Mouse (Mus musculus): ENCODE measurements at regions not wholly inside any gene's neighbourhood (a gene's known extent, or its start where the extent isn't known, plus 50 kb on each side); places are given as distances from the start of the nearest gene placed in this dataset.

DNA sequence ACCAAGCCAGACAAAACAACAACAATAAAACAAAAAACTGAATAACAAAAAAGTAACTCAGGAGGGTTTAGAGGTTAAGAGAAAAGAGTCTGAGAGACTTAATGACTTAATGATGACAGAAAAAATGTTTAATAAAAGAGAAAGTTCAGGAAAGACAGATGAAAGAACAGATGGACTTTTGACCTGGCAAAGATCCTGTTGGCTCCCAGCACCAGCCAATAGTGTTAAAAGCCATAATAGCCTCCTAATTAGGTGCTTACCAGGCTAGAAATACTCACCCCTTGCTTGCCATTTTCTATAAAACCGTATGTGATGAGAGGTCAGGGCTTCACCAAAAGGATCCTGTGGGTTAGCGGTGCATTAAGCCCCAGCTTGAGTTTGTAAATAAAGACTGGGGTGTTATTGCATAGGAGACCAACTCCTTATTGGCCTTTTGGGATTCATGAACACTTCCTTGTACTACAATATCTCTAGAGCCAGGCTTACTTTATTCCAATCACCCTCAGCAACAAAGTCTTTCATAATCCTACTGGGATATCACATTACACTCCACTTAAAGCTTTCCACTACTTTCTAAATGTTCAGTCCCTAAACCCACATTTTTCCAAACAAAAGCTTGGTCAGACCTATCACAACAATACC, 282.1 kb upstream of the Rasa1 start:
- DNase-seq, result no peak

DNA sequence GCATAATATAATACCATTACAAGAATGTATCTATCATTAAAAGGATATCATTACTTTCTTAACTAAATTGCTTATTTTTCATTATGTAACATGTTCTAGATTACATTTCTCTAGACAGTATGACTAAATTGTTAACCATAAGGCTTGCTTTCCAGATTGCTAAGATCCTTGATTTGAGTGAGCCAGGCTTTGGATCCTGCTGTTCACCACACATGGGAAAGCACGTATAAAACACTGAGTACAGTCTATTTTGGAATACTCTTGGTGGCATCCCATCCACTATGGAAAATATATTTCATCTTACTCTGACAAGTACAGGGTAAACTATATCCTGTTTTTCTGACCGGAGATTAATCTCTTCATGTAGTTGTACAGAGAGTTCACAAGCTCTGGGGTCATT, 268.9 kb upstream of the Rasa1 start:
- DNase-seq, result no peak

DNA sequence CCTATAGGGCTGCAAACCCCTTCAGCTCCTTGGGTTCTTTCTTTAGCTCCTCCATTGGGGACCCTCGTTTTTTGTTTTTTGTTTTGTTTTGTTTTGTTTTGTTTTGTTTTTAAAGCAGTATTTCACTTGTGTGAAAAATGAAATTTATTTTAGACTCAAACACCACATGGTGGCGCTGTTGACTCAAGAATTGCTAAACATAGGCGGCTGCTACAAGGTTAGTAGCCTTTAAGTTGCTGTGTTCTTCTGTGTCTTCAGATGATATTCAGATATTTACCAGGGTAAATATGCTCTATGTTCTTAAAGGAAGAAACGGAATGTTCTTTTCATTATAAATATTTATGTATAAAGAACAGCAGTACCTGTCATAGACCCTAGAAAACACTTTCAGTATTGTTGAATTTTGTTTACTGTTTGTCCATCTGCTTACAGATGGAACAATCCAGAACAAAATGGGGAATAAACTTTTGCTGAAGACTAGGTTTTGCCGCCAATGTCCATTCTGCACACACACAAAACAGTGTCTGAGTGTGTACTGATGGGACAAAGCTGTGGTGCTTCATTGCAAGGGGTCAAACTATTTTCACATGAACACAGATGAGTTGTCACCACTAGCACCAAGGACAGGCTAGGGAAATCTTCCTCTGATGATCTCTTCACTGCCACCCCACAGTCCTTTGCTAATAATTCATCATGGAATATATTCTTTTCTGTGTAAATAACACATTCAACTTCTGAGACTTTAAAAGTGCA, 267.3 kb upstream of the Rasa1 start:
- peak; percentile 22 to 45 for DNase-seq

DNA sequence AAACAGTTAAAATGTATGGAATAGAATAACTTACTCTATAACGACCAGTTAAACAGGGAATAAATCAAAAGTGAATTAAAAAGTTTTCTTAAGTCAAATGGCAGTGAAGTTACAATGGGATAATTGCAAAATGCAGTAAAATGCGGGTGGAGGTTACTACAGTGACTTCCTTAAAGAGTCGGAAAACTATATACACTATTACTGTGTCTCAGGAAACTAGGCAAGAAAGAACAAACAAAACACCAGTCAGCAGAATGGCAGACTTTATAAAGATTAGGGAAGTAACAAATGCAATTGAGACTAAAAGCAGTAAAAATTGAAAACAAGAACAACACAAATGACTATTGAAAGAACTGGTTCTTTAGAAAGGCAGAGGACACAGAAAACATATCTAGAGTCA, 264.1 kb upstream of the Rasa1 start:
- no peak for DNase-seq

DNA sequence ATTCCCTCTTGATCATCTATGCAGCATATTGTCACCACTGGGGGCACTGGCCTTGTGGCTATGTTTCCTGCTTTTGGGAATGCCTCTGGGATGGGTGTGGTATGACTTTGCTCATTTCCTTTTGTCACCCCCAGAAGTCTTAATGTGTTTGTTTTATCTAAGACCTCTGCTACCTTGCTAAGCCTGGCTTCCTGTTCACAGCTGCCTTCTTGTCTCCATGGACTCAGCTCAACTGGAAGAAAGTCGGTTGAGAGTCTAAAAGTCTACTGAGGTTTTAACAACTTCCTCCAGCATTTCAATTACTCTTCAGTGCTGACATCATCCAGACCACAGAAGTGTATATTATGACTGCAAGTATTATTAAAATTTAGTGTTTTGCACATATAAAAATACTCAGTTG, 220.7 kb upstream of the Rasa1 start:
- no peak for DNase-seq

DNA sequence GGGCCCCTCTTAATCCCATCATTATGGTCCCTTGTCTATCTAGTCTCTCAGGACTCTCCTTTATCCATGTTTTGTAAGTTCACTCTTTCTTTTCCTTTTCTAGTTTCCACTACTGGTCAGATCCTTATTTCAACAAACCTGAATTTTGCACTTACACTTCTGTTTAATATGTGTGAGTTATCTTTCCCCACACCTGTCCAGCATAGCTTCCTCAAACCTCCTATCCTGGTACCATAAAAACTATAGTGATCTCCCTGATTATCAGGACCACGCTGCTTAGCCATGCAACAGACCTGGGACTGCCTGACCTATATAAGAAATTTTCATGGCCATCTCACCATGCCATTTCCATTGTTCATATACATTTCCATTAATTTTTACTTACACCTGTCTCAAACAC, 219.6 kb upstream of the Rasa1 start:
- DNase-seq, result no peak

DNA sequence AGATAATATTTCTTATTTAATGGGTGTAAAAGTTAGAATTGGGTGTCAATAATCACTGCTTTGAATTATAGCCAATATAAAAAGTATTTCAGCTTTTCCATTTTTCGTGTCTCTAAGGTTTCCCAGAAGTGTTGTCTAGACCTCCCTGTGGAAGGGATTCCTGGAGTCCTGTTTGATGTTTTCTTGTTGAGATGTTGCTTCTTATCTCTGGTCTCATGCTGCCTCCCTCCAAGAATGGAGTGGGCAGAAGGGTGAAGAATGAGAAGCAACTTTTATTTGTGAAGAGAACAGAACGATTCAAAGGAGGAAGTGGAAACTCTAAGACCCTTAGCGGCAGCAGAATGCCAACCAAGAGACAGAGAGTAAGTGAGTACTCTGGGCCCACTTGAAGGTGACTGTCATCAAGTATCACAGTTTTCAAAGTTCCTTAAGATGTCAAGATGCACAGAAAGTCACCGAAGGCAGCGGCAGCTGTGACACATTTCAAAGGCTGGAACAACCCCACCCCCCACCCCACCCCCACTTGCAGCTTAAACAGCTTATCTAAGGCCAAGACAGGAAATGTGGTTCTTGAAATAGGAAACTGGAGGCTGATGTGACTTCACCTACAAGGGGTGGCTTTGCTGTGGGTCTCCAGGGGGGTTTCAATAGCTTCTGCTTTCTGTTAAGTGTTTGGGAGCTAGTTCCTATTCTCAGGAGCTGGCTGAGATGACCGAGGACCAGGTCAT, 218.6 kb upstream of the Rasa1 start:
- peak in 1 of 2 experiments; percentile 5 for DNase-seq

DNA sequence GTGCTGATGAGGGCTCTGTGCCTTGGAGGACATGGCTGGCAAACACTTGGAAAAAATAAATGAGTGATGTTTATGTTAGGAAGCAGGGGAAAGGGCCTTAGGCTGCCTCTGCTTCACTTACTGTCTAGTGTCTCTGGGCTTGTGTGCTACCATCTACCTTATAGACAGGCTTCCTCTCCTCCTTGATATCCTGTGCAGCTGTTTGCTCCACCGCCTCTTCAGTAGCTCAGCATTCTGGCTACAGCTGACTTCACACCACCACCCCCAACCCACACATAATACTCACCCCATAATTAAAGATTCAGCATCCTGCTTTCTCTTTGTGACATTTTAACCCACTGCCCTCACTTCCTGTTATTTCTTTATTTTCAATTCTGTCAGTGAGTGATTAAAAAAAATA, 217.9 kb upstream of the Rasa1 start:
- peak in 1 of 2 experiments; percentile 7 for DNase-seq

DNA sequence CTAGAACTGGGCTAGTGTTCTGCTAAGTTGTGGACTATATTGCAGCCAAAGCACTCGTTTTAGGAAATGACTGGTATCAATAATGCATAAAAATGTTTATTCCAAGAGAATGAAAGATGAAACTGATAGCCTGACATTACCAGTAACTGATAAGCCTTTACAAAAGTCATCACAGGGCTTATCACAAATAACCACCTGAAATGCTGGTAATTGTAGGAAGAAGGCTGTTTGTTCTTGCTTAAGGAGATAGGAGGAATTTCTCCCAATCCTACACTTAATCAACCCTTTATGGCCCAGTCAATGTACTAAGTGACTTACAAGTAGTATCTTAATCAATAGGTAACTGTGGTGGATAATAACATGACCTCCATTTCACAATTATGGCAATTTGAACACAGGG, 217.1 kb upstream of the Rasa1 start:
- no peak for DNase-seq

DNA sequence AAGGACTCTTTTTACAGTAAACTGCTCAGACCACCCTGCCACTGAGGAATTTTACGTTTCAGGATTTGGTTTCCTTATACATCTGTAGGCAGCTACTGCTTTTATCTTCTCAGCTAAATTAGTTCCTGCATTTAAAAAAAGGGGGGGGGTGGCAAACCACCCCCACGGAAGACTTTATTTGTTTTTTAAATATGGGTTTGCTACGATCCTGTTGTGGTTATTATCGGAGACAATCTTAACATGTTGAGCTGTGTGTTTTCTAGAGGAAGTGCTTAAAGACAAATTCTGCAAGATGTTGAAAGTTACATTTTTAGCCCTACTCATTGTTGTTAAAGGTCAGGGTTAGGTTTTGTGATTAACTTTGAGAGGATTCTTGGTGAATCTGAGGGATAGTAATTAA, 216.1 kb upstream of the Rasa1 start:
- DNase-seq, result no peak

DNA sequence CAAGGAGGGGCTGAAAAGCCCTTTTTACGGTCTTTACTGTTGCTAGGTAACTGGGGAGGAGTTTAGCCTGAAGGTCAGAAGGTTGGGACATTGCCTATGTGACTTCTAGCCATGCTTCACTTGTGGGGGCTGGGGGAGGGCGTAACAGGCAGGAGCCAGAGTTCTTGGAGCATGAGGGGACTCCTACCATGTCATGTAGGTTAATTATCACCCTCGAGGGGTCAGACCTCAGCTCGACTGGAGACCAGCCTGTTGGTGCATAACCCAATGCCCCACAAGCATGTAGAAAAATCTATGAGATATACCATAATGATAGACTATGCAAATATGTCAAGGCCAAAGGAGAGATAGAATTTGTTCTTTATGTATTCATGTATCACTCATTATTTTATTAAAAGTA, 215.1 kb upstream of the Rasa1 start:
- no peak for DNase-seq

DNA sequence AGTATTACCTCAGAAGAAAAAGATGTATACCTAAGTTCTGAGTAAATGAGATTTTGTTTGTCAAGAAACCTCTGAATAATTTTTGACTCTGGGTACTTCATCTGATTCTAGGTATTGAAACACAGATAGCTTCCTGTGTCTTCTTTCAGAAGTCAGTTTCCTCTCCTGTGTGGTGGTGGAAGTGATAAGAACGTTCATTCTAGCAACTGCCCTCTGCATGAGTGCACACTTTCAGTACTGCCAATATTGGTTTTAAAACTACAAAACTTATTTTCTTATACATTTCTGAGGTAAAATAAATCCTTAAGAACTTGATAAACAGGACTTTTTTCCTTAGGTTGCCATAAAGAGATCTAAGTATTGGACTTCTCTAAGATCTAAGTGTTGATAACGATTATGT, 209.8 kb upstream of the Rasa1 start:
- no peak for DNase-seq

DNA sequence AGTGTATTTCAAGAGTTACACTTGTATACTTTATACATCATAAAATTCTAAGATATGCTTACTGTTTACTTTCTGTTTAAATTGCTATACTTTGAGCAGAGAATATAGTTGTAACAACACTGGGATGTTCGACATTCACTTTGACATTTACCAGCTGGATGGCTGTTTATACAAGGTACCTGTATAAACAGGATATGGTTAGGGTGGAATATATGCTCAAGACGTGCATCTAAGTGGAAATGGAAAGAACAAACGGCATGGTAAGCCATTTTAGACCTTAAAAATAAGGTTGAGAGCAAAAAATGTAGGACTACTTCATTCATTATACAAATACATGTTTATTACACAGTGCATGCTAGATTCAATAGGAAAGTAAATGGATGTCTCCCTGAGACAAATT, 195.9 kb upstream of the Rasa1 start:
- no peak for DNase-seq

DNA sequence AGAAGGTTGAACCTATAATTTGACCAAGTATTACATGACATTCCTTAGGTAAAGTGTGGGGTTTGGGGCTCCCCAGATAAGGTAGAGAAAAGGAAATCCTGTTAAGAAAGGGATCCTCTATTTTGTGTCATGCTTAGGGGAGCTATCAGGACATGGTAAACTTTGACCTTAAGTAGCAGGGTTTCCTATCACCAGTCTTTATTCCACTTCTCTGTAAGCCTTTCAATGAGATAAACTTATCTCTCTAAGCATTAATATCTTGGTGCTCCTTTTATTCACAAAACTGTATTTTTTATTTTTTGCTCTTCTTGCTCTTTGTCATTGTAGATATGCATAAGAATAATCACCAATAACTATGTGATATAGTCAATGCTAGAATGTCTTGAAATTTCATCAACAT, 194.4 kb upstream of the Rasa1 start:
- no peak for DNase-seq

DNA sequence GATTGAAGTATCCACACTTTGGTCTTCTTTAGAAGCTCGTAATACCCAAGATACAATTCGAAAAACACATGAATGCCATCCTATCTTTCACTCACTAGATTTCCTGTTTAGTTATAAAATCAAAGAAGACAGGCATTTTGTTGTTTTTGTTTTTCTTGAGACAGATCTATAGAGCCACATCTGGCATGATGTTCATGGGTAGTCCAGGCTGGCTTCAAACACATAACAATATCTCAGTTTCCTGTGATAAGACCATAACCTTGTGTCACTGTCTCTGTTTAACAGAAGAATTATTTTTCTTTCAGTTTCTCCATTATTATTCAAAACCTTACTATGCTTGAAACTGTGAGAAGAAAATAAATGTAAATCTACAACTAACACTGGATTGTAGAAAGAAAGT, 190.5 kb upstream of the Rasa1 start:
- DNase-seq, result no peak

DNA sequence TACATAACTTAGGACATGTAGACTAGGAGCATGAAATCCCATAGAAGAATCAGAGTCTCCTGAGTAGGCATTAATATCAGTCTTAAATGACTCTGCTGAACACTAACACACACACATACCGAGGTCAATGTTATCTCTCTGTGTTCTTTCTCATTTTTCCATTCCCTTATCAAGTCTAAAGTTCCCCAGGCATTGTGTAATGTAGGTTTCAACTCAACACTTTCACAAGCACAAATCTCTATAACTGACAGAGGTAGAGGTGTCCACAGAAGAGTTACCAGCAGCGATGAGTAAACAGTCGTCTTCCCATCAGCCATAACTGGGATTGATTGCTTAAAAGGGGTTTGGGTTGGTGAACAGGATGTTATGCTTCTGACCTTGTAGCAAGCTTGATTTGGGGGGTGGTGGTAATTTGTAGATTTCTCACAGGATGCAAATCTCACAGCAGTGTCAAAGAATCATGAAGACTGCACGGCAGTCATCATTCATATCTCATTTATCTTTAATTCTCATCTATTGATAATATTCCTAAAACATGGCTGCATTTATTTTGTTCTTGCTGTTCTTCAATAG, 187.4 kb upstream of the Rasa1 start:
- no peak for DNase-seq

DNA sequence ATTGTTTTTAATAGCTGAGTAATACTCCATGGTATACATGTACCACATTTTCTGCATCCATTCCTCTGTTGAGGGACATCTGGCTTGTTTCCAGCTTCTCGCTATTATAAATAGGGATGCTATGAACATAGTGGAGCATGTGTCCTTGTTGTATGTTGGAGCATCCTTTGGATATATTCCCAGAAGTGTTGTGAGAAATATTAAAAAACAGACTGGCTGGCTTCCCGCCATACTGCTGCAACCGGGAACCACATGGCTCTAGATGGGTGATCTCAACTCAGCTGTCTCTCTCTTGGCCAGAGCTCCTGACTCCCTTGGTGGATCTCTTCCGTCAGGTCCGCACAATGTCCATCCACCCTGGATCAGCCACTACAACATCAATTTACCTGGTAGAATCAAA, 182.4 kb upstream of the Rasa1 start:
- DNase-seq, result no peak

DNA sequence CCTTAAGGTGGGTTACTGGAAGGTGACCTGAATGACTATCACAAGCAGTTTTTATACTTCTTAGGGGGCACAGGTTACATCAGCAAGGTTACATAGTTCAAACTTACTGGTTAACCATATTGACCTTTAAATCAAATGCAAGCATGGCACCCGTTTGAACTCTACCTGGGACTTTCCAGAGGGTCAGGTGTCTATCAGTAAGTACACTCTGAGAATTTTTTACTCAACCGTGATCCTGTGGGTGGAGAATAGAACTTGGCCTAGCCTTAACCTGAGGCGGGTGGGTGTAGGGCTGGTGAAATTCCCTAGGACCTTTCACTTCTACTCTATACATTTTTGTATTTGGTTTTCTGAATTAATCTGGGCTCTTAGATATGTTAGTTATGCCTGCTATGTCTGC, 170.5 kb upstream of the Rasa1 start:
- no peak for DNase-seq

DNA sequence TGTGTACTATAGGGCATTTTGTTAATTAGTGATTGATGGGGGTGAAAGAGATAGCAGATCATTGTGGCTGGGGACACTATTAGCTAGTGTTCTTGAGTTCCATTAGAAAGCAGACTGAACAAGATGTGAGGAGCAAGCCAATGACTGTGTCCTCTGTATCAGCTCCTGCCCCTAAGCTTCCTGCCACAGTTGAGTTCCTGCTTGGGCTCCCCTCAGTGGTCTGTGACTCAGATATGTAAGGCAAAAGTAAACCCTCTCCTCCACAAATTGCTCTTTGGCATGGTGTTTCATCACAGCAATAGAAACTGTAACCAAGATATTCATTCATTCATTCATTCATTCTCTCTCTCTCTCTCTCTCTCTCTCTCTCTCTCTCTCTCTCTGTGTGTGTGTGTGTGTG, 169.7 kb upstream of the Rasa1 start:
- DNase-seq, result no peak

DNA sequence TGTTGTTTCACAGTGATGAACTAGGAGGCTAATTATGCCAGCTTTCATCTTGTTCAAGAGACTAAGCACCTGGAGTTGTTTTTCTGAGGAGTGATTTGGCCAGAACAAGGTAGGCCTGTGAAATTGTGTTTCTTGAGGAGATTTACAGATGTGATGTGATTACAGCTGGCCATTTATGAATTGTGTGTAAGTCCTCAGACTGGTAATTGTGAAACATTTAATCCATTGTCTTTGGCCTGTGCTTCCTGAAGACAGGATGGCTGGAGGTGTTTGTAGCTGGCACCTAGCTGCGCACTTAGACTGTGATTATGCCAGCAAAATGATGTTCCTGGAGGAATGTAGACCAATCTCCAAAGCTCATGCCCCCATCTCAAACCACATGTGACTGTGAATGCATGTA, 150.7 kb upstream of the Rasa1 start:
- DNase-seq, result no peak

DNA sequence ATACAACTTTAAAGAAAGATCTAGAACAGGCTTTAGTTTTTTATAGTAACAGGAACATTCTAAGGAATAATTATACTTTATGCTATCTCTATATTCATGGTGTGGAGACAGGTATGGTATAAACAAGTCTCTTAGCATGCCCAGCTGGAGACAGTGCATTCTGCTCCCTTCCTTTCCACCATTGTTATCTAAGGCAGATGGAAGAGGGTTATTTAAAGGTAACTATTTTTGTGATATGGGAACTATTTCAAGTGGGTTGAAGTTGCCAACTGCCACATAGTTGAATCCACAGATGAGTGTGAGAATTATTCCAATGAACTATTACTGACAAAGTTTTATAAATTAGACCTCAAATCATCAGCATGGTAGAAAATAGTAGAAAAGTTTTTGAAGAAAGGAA, 148.9 kb upstream of the Rasa1 start:
- no peak for DNase-seq

DNA sequence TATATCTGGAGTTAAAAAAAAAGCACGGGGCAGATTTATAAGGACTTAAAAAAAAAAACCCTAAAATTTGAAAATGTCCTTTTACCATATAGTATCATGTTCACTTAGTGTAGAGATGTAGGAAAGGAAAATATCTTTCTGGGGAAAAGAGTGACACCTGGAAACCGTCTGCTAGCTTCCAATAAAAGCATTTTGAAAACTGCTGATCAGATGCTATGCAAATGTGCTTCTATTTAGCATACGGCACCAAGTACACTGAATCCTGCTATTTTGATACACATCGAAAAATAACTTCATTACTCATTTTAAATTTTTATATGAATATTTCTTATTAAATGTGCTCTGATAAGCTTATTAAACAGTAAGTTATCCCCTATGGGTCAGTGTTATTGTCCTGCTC, 148.1 kb upstream of the Rasa1 start:
- no peak for DNase-seq

DNA sequence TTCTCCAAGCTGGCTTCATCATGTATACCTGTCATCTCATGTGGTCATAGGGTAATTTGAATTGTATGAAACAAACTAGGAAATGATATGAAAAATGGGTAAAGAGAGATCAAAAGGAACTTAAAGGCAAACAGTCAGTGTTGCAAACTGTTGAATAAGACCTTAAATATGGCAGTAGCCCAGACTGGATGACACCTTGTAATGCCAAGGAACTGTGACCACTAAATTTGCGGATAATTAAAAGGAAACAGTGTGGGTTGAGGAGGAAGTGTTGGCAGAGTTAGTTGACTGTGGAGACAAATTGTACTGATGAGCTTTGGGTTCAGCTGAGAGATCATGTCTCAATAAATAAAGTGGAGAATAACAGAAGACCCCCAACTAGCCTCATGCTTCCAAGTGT, 147.3 kb upstream of the Rasa1 start:
- DNase-seq, result no peak

DNA sequence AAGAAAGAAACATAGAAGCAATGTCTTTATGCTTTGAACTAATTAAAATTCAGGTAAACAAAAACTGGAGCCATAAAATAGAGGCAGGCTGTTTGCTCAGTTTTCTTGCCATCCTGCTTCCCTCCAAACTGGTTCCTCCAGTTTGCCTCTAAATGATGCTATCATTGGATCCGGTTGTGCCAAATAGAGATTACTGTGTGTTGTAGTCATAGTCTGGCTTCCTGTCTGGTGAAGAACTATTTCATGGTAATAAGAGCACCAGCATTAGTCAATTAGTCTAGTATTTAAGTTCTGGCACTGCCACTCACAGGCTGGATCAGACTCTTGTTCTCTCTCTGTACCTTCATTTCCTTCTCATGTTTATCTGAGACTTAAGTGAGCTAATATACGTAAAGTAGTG, 141.9 kb upstream of the Rasa1 start:
- no peak for DNase-seq

Data from lung, postnatal 4 days (tissue).